Mouse (Mus musculus) liver, embryonic 14.5 days (tissue): ENCODE results near the gene Cxcr5. TPM values are rescaled to one million over a fixed set of nuclear protein-coding genes. Genes with fewer than 3 reads are reported as not detected.

Source experiments
- ATAC-seq: fragments of 200-750 bp; cut with Nextera tagmentation; 2 replicates; pipeline ENCODE4 v1.8.0; 2017; ENCODE audit warnings: moderate number of reproducible peaks, mild to moderate bottlenecking, moderate library complexity; ENCODE audit not compliant: insufficient read depth
- DNase-seq, 3 experiments: peaks; one replicate each; pipeline ENCODE4 v3.0.0-alpha.2; 2012 to 2013; ENCODE audit warnings: low read depth in 3 of 3, low spot score in 3 of 3
- H3K27ac ChIP-seq: fragments of 300-500 bp; sonication (generic); 2 replicates; pipeline ENCODE4 v1.5.1; 2014; ENCODE audit warnings: moderate library complexity, mild to moderate bottlenecking, control low read depth, inconsistent platforms
- H3K27me3 ChIP-seq: fragments of 300-500 bp; sonication (generic); 2 replicates; pipeline ENCODE4 v1.6.1; 2014; ENCODE audit warnings: mild to moderate bottlenecking, low read length, moderate library complexity; ENCODE audit not compliant: control insufficient read depth, insufficient read depth
- H3K36me3 ChIP-seq: fragments of 300-500 bp; sonication (generic); replicated peaks from 2 replicates; pipeline ENCODE4 v1.6.1; 2014; ENCODE audit warnings: low read depth; ENCODE audit not compliant: control insufficient read depth, insufficient read depth
- H3K4me1 ChIP-seq, 2 experiments: fragments of 200-500 bp in 1 of 2; fragments of 300-500 bp in 1 of 2; sonication (generic) in 1 of 2; replicated peaks; 2 replicates each; pipeline ENCODE4 v1.6.1; 2012 to 2014; ENCODE audit warnings: antibody characterized with exemption in 1 of 2, inconsistent platforms in 1 of 2, low read length in 1 of 2; ENCODE audit not compliant: control insufficient read depth in 2 of 2, insufficient read depth in 2 of 2
- H3K4me2 ChIP-seq: fragments of 300-500 bp; sonication (generic); 2 replicates; pipeline ENCODE4 v1.6.1; 2014; ENCODE audit warnings: low read depth, mild to moderate bottlenecking, control low read depth, moderate library complexity
- H3K4me3 ChIP-seq, 2 experiments: fragments of 200-500 bp in 1 of 2; fragments of 300-500 bp in 1 of 2; sonication (generic) in 1 of 2; 2 replicates each; pipeline ENCODE4 v1.5.1; 2012 to 2014; ENCODE audit warnings: low read depth in 2 of 2, low read length in 2 of 2, mild to moderate bottlenecking in 2 of 2, control low read depth in 1 of 2, inconsistent platforms in 1 of 2, moderate library complexity in 1 of 2; ENCODE audit not compliant: insufficient read depth in 1 of 2
- H3K9ac ChIP-seq: fragments of 300-500 bp; sonication (generic); replicated peaks from 2 replicates; pipeline ENCODE4 v1.6.1; 2014; ENCODE audit warnings: mild to moderate bottlenecking, control low read depth, moderate library complexity
- H3K9me3 ChIP-seq: fragments of 300-500 bp; sonication (generic); 2 replicates; pipeline ENCODE4 v1.6.1; 2016; ENCODE audit warnings: low read length, mixed read lengths; ENCODE audit not compliant: control insufficient read depth
- CTCF ChIP-seq: IDR thresholded peaks from 2 replicates; pipeline ENCODE4 v1.5.1; 2016; ENCODE audit warnings: antibody characterized with exemption, low read depth, control low read depth
- EP300 ChIP-seq: IDR thresholded peaks from 2 replicates; pipeline ENCODE4 v1.6.1; 2016; ENCODE audit warnings: antibody characterized with exemption, low read depth
- WGBS: fragments of 180-500 bp; shearing (Covaris S2); extraction: QIAGEN DNeasy Blood & Tissue Kit; methylation state at CpG from one replicate; pipeline ENCODE4 v1.1.7; 2014; ENCODE audit not compliant: insufficient replicate concordance; 5-methylcytosine and 5-hydroxymethylcytosine counted together
- polyA plus RNA-seq, 2 experiments: library from polyadenylated mRNA; depleted of rRNA in 1 of 2; stranded (reverse) in 1 of 2; unstranded in 1 of 2; fragments of >200 nt; fragmentation: Nextera tagmentation in 1 of 2; extraction: Ambion mirVana in 1 of 2; gene quantifications; 2 replicates each; pipeline versions ENCODE4 v1.2.1 to v1.2.3; 2012 to 2014

Gene Cxcr5
- polyA plus RNA-seq, 2 experiments, result 0.03 TPM; not detected in 1

DNA sequence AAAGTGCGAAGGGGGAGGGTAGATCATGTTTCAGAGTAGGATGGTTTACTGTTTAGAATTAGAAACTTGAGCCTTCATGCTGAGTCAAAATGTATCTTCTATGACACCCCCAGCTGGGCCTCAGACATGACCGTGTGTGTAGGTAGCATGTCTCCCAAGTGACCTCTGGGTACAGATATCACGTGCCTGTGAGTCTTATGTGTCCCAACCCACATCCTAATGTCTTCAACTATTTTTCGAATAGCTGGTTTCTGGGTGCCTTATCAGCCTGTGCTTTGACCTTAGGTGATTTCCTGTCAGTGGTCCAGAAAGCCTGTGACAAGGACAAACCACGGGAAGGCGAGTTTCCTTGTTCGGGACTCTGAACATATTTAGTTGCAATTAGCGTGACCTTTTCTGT, 33.3 kb downstream of the Cxcr5 start:
- H3K27ac ChIP-seq, result no peak overlapping the region

DNA sequence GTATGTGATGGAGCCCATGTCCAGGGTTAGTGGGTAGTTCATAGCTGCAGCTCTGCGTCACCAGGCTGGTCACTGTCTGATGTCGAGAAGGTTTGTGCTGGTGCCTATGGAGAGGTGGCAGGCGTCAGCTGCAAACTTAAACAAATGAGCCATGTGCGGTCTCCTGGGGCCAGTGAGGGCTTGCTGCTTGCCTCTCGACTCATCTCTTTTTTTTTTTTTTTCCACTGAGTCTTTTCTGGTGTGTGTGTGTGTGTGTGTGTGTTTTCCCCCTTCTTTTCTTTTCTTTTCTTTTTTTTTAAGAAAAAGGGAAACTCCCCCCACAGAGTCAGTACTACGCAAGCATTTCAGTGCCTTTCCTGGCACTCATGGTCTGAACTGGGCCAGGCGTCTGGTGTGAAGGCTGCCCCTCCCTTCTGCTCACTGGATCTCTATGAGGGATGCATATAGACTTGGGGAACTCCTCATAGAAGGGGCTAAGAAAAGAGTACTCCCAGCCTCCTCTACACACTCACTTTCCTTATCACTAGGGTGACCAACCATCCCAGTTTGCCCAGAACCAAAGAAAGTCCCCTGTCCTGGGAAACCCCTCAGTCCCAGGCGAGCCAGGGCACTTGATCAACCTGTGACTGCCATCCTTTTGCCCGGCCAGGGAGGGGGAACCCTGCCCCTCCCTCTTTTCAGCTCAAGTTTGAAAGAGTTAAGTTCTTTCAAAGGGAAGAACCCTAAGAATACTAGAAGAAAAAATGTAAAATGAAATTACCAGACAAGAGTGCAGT, 35.2 kb downstream of the Cxcr5 start:
- H3K27ac ChIP-seq, result no peak overlapping the region
- H3K9ac ChIP-seq, result no peak overlapping the region
- no peak overlapping the region for H3K4me2 ChIP-seq
- H3K9me3 ChIP-seq, result no peaks in the 10 kb centered on the region
- H3K27me3 ChIP-seq, result no peaks in the 10 kb centered on the region
- TF ChIP-seq EP300 (no peak), CTCF (no peak)
- no peaks in the 10 kb centered on the region for H3K36me3 ChIP-seq
- 49% methylated on average over 9 of the region's 9 CpGs for WGBS
- no peak for DNase-seq
- no peak for ATAC-seq
- H3K4me3 ChIP-seq, result no peak overlapping the region
- peaks cover 0 to 8% of the 10 kb centered on the region in 2 experiments; a peak in 2 of 4 replicates for H3K4me1 ChIP-seq

More for the DNA sequence above, 33.3 kb downstream of the Cxcr5 start:
- Histone ChIP-seq H3K4me1 (peaks cover 0 to 8% of the 10 kb centered on the region in 2 experiments; a peak in 2 of 4 replicates), H3K36me3 (no peaks in the 10 kb centered on the region), H3K27me3 (no peaks in the 10 kb centered on the region), H3K9ac (no peak overlapping the region), H3K4me2 (no peak overlapping the region), H3K4me3 (no peak overlapping the region), H3K9me3 (no peaks in the 10 kb centered on the region)
- ATAC-seq (no peak), DNase-seq (no peak)
- TF ChIP-seq EP300, result no peak
- TF ChIP-seq CTCF, result no peak
- 16% methylated on average over 8 of the region's 8 CpGs for WGBS

- Histone ChIP-seq H3K9ac (no peak overlapping the region), H3K4me1 (peaks cover 0 to 8% of the 10 kb centered on the region in 2 experiments; a peak in 2 of 4 replicates), H3K27me3 (no peaks in the 10 kb centered on the region), H3K36me3 (no peaks in the 10 kb centered on the region), H3K4me2 (no peak overlapping the region), H3K9me3 (no peaks in the 10 kb centered on the region), H3K27ac (no peak overlapping the region), H3K4me3 (no peak overlapping the region)
- no peak for TF ChIP-seq EP300
- no peak for TF ChIP-seq CTCF
- 76% methylated on average over 8 of the region's 8 CpGs for WGBS
- no peak for DNase-seq
- no peak for ATAC-seq
These were observed 36.1 kb downstream of the Cxcr5 start for GRCm38 (mm10) chr9:44525589-44525988.

- DNase-seq (no peak), ATAC-seq (no peak)
- TF ChIP-seq CTCF (no peak), EP300 (no peak)
- H3K36me3 ChIP-seq, result no peaks in the 10 kb centered on the region
- 68% methylated on average over 3 of the region's 3 CpGs for WGBS
- H3K4me2 ChIP-seq, result no peak overlapping the region
- H3K9me3 ChIP-seq, result no peaks in the 10 kb centered on the region
- H3K4me1 ChIP-seq, result peaks cover 0 to 8% of the 10 kb centered on the region in 2 experiments; a peak in 2 of 4 replicates
- no peak overlapping the region for H3K9ac ChIP-seq
- no peaks in the 10 kb centered on the region for H3K27me3 ChIP-seq
- H3K27ac ChIP-seq, result no peak overlapping the region
- H3K4me3 ChIP-seq, result no peak overlapping the region
These were observed 36.7 kb downstream of the Cxcr5 start for GRCm38 (mm10) chr9:44525001-44525400.

- DNase-seq (no peak), ATAC-seq (no peak)
- Histone ChIP-seq H3K4me3 (no peak overlapping the region), H3K9ac (no peak overlapping the region), H3K9me3 (no peaks in the 10 kb centered on the region), H3K4me2 (no peak overlapping the region), H3K36me3 (no peaks in the 10 kb centered on the region), H3K27me3 (no peaks in the 10 kb centered on the region), H3K27ac (no peak overlapping the region), H3K4me1 (peaks cover 0 to 8% of the 10 kb centered on the region in 2 experiments; a peak in 2 of 4 replicates)
- WGBS, result 52% methylated on average over 5 of the region's 5 CpGs
- no peak for TF ChIP-seq EP300
- TF ChIP-seq CTCF, result no peak
These were observed 37.3 kb downstream of the Cxcr5 start for GRCm38 (mm10) chr9:44524235-44524826.
